Mouse (Mus musculus) liver, embryonic 13.5 days (tissue): ENCODE measurements at regions not wholly inside any gene's neighbourhood (a gene's known extent, or its start where the extent isn't known, plus 50 kb on each side); places are given as distances from the start of the nearest gene placed in this dataset.

Source experiments
- ATAC-seq: fragments of 200-750 bp; cut with Nextera tagmentation; 2 replicates; pipeline ENCODE4 v1.8.0; 2017; ENCODE audit warnings: low read depth, mild to moderate bottlenecking, moderate number of reproducible peaks, moderate library complexity
- DNase-seq: peaks from one replicate; pipeline ENCODE4 v3.0.0; 2022
- H3K27ac ChIP-seq: fragments of 300-500 bp; sonication (generic); 2 replicates; pipeline ENCODE4 v1.5.1; 2015; ENCODE audit warnings: moderate library complexity, mild to moderate bottlenecking, inconsistent platforms
- H3K27me3 ChIP-seq: fragments of 300-500 bp; sonication (generic); 2 replicates; pipeline ENCODE4 v1.6.1; 2015; ENCODE audit warnings: mild to moderate bottlenecking, inconsistent platforms
- H3K36me3 ChIP-seq: fragments of 300-500 bp; sonication (generic); 2 replicates; pipeline ENCODE4 v1.6.1; 2015; ENCODE audit warnings: mild to moderate bottlenecking, inconsistent platforms
- H3K4me1 ChIP-seq: fragments of 300-500 bp; sonication (generic); replicated peaks from 2 replicates; pipeline ENCODE4 v1.6.1; 2015; ENCODE audit warnings: inconsistent platforms
- H3K4me2 ChIP-seq: fragments of 300-500 bp; sonication (generic); 2 replicates; pipeline ENCODE4 v1.6.1; 2015; ENCODE audit warnings: inconsistent platforms, mild to moderate bottlenecking, moderate library complexity
- H3K4me3 ChIP-seq: fragments of 300-500 bp; sonication (generic); replicated peaks from 2 replicates; pipeline ENCODE4 v1.5.1; 2015; ENCODE audit warnings: mild to moderate bottlenecking, inconsistent platforms
- H3K9ac ChIP-seq: fragments of 300-500 bp; sonication (generic); 2 replicates; pipeline ENCODE4 v1.6.1; 2015; ENCODE audit warnings: mild to moderate bottlenecking, inconsistent platforms
- H3K9me3 ChIP-seq: fragments of 300-500 bp; sonication (generic); replicated peaks from 2 replicates; pipeline ENCODE4 v1.6.1; 2016; ENCODE audit warnings: inconsistent platforms
- WGBS: fragments of 180-500 bp; shearing (Covaris S2); methylation state at CpG from one replicate; pipeline ENCODE4 v1.1.7; 2015; ENCODE audit not compliant: insufficient replicate concordance; 5-methylcytosine and 5-hydroxymethylcytosine counted together

DNA sequence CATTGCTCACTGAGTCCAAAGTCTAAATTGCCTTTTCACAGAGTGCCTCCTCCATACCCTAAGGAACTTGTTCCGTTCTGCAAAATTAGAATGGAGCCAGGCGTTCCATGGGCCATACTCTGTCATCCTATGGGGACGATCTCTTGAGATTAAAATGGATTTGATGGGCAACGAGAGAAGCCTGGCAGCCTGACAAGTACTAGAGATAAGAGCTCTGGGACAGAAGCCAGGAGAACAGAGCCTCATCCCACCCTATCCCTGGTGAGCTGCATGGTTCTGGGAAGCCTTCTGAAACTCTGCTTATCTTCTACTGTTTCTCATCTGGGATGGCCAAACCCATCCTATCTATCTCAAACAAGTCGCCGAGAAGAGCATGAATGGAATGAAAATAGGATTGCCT lies 324.3 kb upstream of the Nrp1 start:
- Histone ChIP-seq H3K27me3 (no peaks in the 10 kb centered on the region), H3K4me2 (no peak overlapping the region), H3K4me3 (no peak overlapping the region), H3K4me1 (no peaks in the 10 kb centered on the region), H3K9me3 (no peaks in the 10 kb centered on the region), H3K9ac (no peak overlapping the region), H3K36me3 (no peaks in the 10 kb centered on the region), H3K27ac (no peak overlapping the region)
- whole genome bisulfite sequencing = 45% methylated on average over 6 of the region's 6 CpGs
- DNase-seq (no peak), ATAC-seq (no peak)

DNA sequence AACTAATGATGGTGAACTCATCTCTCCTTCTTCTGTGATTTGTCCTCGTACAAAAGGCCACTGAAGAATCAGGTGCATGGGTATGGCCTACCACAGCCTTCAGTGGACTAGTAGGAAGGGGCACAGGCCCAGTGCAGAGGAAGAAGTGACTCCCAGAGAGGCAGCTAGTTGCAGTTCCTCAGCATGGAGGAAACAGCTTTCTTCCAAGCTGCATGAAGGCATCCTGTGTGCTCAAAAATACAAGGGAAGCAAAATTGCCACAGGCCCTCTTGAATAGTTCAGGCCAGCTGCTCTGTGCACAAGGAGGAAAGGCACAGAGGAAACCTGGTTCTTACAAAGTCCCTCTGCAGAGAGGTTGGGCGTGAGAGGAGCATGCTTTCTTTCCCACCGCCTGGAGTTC lies 322.7 kb upstream of the Nrp1 start:
- Histone ChIP-seq H3K36me3 (no peaks in the 10 kb centered on the region), H3K9me3 (no peaks in the 10 kb centered on the region), H3K27me3 (no peaks in the 10 kb centered on the region), H3K9ac (no peak overlapping the region), H3K4me1 (no peaks in the 10 kb centered on the region), H3K4me3 (no peak overlapping the region), H3K4me2 (no peak overlapping the region), H3K27ac (no peak overlapping the region)
- DNase-seq (no peak), ATAC-seq (no peak)
- WGBS = 33% methylated on average over 3 of the region's 3 CpGs

DNA sequence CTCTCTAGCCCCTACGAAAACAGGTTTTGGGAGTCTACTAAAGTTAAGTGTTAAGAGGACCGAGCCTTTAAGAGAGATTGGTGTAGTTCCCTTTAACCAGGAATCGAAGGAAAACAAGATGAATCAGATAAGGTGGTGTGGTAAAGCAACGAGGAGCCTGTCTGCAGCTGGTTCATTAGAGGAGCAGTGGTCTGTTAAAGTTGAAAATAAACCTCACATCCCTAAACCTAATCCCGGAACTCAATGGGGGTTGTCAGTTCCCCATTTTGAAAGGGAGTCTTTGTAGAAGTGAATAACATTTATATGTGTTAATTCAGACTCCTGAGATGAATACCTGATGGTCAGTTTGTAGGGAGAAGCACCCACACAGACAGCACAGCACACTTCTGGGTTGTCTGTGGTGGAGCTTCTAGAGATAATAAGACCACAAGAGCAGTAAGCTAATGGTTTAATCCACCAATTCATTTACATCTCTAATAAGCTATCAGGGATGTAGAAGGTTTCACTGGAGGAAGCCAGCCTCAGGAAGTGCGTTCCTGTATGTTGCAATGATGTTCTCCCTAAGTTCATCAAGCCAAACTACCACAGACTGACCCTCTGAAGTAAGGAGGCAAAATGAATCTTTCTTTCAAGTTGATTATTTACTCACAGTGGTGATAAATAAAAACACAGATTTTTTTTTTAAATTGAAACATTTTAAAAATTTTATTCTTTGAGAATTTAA lies 318.9 kb upstream of the Nrp1 start:
- Histone ChIP-seq H3K9ac (no peak overlapping the region), H3K9me3 (no peaks in the 10 kb centered on the region), H3K36me3 (no peaks in the 10 kb centered on the region), H3K4me3 (no peak overlapping the region), H3K4me2 (no peak overlapping the region), H3K27ac (no peak overlapping the region), H3K4me1 (no peaks in the 10 kb centered on the region), H3K27me3 (no peaks in the 10 kb centered on the region)
- DNase-seq (no peak), ATAC-seq (no peak)
- 28% methylated on average over 6 of the region's 6 CpGs for WGBS

DNA sequence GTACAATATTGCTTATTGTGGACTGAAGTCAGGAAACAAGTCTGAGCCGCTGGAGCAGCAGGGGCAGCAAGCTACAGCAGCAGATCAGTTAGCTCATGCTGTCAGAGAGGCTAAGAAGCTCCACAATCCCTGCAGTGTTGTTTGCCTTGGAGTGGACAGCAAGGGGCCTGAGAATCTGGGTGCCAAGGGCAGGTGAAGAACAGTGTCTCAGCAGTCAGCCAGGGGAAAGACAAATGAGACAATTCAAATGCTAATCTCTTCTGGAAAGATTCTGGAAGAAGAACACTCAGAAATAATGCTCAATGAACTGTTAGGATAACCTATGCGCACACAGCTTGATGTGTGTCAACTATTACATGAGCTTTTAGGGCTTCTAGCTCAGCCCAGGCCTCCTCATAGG lies 315.5 kb upstream of the Nrp1 start:
- no peak for ATAC-seq
- H3K4me2 ChIP-seq = no peak overlapping the region
- no peaks in the 10 kb centered on the region for H3K27me3 ChIP-seq
- 72% methylated on average over 2 of the region's 2 CpGs for WGBS
- H3K36me3 ChIP-seq = no peaks in the 10 kb centered on the region
- H3K9me3 ChIP-seq = no peaks in the 10 kb centered on the region
- H3K4me3 ChIP-seq = no peak overlapping the region
- no peak overlapping the region for H3K27ac ChIP-seq
- no peak overlapping the region for H3K9ac ChIP-seq
- no peaks in the 10 kb centered on the region for H3K4me1 ChIP-seq
- DNase-seq = no peak

DNA sequence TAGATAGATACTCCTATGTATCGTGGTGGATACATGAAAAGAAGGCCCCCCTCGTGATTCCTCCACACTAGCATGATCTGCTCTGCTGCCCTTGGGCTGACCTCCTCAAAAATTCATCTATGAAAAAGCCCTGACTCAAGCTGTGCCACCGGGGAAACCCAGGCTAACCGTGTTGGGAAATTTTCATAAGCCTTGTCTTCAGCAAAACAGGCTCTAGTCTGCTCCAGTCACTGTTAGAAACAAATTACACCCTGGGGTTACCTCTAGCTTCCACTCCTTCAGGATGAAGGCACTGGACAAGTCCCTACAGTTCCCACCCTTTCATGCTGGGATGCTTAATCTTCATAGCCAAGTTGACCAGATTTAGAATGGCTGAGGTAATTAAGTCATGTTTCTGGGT lies 315.0 kb upstream of the Nrp1 start:
- DNase-seq (no peak), ATAC-seq (no peak)
- 52% methylated on average over 4 of the region's 4 CpGs for WGBS
- no peak overlapping the region for H3K4me2 ChIP-seq
- H3K9me3 ChIP-seq = no peaks in the 10 kb centered on the region
- H3K27ac ChIP-seq = no peak overlapping the region
- H3K36me3 ChIP-seq = no peaks in the 10 kb centered on the region
- H3K4me3 ChIP-seq = no peak overlapping the region
- H3K9ac ChIP-seq = no peak overlapping the region
- H3K4me1 ChIP-seq = no peaks in the 10 kb centered on the region
- no peaks in the 10 kb centered on the region for H3K27me3 ChIP-seq

DNA sequence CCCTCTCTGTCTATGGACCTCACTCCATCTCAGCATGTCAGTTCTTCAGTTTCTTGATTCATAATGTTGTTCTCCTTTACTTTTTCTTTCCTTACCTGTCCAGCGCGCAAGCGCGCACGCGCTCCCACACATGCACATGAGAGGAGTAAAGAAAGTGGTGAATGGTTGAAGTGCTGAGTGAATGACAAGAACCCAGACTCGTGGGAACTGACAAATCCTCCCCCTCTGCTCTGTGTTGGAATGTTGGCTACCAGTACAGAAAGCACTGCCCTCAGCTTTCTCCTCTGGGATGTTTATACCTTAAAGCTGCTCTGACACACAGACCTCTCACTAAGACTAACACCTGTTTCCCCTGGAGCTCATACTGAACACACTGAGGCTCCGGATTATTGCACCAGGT lies 302.2 kb upstream of the Nrp1 start:
- no peaks in the 10 kb centered on the region for H3K27me3 ChIP-seq
- WGBS = 82% methylated on average over 8 of the region's 8 CpGs

DNA sequence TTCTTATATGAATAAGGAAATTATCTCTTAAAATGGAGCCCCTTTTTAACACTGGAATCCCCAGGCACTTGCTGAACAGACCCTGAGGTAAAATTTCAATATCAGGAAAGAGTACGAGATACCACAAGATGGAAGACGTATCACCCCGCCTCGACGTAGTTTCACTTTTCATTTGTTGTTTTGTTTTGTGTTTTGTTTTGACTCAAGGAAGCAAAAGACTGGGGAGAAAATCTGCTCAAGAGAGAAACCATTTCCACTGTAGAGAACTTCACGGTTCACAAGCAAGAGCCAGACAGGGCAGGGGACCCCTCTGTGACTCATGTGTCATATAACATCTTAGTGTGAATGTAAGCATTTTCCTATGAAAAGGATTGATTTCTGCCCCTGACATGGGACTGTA lies 300.6 kb upstream of the Nrp1 start:
- Histone ChIP-seq H3K4me2 (no peak overlapping the region), H3K27ac (no peak overlapping the region), H3K4me3 (no peak overlapping the region), H3K4me1 (no peaks in the 10 kb centered on the region), H3K27me3 (no peaks in the 10 kb centered on the region), H3K9me3 (no peaks in the 10 kb centered on the region), H3K36me3 (no peaks in the 10 kb centered on the region), H3K9ac (no peak overlapping the region)
- no peak for DNase-seq
- ATAC-seq = no peak
- WGBS = 77% methylated on average over 6 of the region's 6 CpGs

More for the DNA sequence above, 302.2 kb upstream of the Nrp1 start:
- Histone ChIP-seq H3K4me1 (no peaks in the 10 kb centered on the region), H3K36me3 (no peaks in the 10 kb centered on the region), H3K9ac (no peak overlapping the region), H3K9me3 (no peaks in the 10 kb centered on the region), H3K27ac (no peak overlapping the region), H3K4me3 (no peak overlapping the region), H3K4me2 (no peak overlapping the region)
- DNase-seq (no peak), ATAC-seq (no peak)

DNA sequence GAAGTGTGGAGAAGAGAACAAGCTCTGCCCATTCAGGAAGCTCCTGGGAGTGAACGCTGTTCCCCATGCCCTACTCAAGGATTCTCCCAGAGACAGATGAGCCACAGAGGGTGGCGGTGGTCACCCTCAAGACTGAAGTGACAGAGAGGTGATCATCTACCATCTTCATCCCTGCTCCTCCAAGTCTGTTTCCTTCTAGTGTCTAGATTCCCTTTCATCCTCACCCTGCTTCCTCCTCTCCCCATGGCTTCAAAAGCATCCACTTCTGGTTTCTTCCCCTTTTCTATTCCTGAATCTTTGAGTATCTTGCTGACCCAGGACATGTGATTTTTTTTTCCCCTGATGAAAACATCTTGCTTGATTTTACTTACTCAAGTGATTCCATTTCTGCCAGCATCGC lies 298.6 kb upstream of the Nrp1 start:
- Histone ChIP-seq H3K27ac (no peak overlapping the region), H3K4me2 (no peak overlapping the region), H3K4me3 (no peak overlapping the region), H3K27me3 (no peaks in the 10 kb centered on the region), H3K4me1 (no peaks in the 10 kb centered on the region), H3K9ac (no peak overlapping the region), H3K36me3 (no peaks in the 10 kb centered on the region), H3K9me3 (no peaks in the 10 kb centered on the region)
- no peak for ATAC-seq
- DNase-seq = no peak
- WGBS = 67% methylated on average over 3 of the region's 3 CpGs

DNA sequence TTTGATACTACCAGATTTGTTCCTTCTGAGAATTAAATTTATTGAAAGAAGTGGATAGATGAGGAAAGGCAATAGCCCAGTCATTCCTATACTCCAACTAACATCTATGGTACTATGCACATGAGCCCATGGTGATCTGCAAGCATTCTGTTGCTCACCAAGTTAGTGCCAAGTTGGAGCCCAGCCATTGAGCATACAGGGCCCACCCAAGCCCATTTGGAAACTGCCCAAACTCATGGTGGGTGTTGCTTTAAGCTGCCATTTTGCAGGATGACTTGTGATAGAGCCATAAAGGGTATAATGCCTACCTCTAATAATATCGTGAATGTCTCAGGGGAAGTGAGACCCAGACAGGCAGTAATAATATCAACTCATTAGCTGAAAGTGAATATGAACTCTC lies 294.2 kb upstream of the Nrp1 start:
- DNase-seq (no peak), ATAC-seq (no peak)
- Histone ChIP-seq H3K4me1 (no peaks in the 10 kb centered on the region), H3K27me3 (no peaks in the 10 kb centered on the region), H3K9me3 (no peaks in the 10 kb centered on the region), H3K9ac (no peak overlapping the region), H3K27ac (no peak overlapping the region), H3K4me3 (no peak overlapping the region), H3K36me3 (no peaks in the 10 kb centered on the region), H3K4me2 (no peak overlapping the region)
- WGBS = 77% methylated on average over 1 of the region's 1 CpGs

DNA sequence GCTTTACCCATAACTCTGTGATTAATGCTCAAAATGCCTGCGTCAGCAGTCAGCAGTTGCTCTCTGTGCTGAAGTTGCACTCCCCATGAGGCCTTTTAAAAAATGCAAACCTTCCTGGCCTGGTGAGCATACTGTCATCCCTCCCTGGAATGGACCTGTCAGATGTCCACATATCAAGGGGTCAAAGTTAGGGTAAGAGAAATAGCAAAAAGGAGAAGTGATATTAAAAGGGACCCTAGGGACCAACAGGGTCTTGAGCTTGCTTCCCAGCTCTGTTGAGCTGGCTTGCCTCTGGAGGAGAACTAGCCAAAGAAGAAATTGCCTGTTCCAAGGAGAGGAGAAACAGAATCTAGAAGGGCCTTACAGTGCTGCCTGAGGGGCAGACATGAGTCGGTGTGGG lies 293.3 kb upstream of the Nrp1 start:
- Histone ChIP-seq H3K4me3 (no peak overlapping the region), H3K9me3 (no peaks in the 10 kb centered on the region), H3K4me2 (no peak overlapping the region), H3K27ac (no peak overlapping the region), H3K4me1 (no peaks in the 10 kb centered on the region), H3K27me3 (no peaks in the 10 kb centered on the region), H3K36me3 (no peaks in the 10 kb centered on the region), H3K9ac (no peak overlapping the region)
- 63% methylated on average over 2 of the region's 2 CpGs for WGBS
- DNase-seq = no peak
- ATAC-seq = no peak

DNA sequence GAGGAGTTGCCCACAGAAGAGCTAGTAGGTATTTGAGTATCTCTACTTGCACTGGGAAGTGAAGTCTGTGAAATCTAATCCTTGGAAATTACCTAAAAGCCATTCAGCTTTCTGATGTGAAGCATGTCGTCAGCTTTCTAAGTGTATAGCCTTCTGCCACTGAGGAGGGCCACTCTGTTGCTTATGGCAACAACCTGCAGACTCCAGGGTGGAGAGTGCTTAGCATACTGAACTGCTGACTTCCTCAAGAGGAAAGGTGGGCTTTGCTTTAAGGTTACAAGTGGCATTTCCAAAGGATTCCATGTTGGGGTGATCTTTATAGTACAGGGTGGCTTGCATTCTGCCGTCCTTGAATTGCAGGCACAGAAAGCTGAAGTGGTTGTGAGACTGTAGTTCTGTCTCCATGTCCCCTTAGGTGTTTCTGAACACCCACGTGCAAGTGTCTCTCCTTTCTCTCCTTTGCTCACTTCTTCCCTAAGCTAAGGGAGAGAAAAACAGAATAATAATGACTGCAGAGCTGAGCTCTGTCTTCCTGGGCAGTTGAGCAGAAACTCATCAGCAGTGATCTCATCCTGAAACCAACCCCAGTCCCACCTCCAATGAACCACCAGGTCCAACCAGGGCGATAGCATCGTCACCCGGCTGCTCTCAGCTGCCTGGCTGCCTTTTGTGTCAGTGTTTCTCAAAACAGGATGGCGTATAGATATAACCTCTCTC lies 292.3 kb upstream of the Nrp1 start:
- Histone ChIP-seq H3K4me2 (no peak overlapping the region), H3K9me3 (no peaks in the 10 kb centered on the region), H3K27me3 (no peaks in the 10 kb centered on the region), H3K27ac (no peak overlapping the region), H3K4me1 (no peaks in the 10 kb centered on the region), H3K9ac (no peak overlapping the region), H3K36me3 (no peaks in the 10 kb centered on the region), H3K4me3 (no peak overlapping the region)
- WGBS = 56% methylated on average over 7 of the region's 7 CpGs
- DNase-seq (no peak), ATAC-seq (no peak)

DNA sequence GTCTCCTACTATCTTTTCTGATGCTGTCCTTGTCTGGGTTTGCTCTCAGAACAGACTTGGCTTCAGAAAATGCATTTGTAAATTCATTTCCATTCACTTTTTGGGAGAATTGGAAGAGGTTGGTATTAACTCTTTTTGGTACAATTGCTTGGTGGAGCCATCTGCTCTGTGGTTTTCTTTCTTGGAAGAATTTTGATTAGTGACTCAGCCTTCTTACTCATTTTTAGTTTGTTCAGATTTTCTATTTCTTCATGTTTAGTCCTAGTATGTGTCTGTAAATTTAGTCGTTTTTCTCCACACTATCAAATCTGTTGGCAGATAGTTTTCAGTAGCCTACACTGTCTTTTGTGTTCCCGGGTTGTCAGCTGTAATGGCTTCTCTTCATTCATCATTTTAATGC lies 288.7 kb upstream of the Nrp1 start:
- no peak for DNase-seq
- no peak overlapping the region for H3K9ac ChIP-seq
- 51% methylated on average over 2 of the region's 2 CpGs for WGBS
- no peak overlapping the region for H3K4me3 ChIP-seq
- no peaks in the 10 kb centered on the region for H3K27me3 ChIP-seq
- H3K4me1 ChIP-seq = no peaks in the 10 kb centered on the region
- H3K4me2 ChIP-seq = no peak overlapping the region
- no peak for ATAC-seq
- no peaks in the 10 kb centered on the region for H3K36me3 ChIP-seq
- H3K9me3 ChIP-seq = no peaks in the 10 kb centered on the region
- H3K27ac ChIP-seq = no peak overlapping the region
